Mouse (Mus musculus): Measurements from ENCODE around the gene Smyd2. TPM values are rescaled to one million over a fixed set of nuclear protein-coding genes. Genes with fewer than 3 reads are reported as not detected.

The Smyd2 gene
- polyA plus RNA-seq, 1 experiment, result 17.3 TPM

GRCm38 (mm10) chr1:189867497-189867896, 54.7 kb downstream of the Smyd2 start:
- no peak overlapping the region for H3K4me3 ChIP-seq (ENCODE audit: insufficient read depth, low read length)
- no peak for TF ChIP-seq CTCF (IDR thresholded peaks at IDR 0.05; ENCODE audit: low read depth, low read length)
- no peak for TF ChIP-seq POLR2A (IDR thresholded peaks at IDR 0.05; ENCODE audit: borderline replicate concordance, low read depth, low read length)
- peaks cover 6% of the 10 kb centered on the region for H3K4me1 ChIP-seq (ENCODE audit: control insufficient read depth, insufficient read depth, low read length)
- no peak overlapping the region for H3K27ac ChIP-seq (ENCODE audit: insufficient read depth, low read depth, low read length)

- no peak for TF ChIP-seq CTCF (IDR thresholded peaks at IDR 0.05; ENCODE audit: low read depth, low read length)
- no peak for TF ChIP-seq POLR2A (IDR thresholded peaks at IDR 0.05; ENCODE audit: borderline replicate concordance, low read depth, low read length)
- no peak overlapping the region for H3K4me3 ChIP-seq (ENCODE audit: insufficient read depth, low read length)
- H3K27ac ChIP-seq (ENCODE audit: insufficient read depth, low read depth, low read length), result no peak overlapping the region
- peaks cover 6% of the 10 kb centered on the region for H3K4me1 ChIP-seq (ENCODE audit: control insufficient read depth, insufficient read depth, low read length)
These were observed 55.1 kb downstream of the Smyd2 start for GRCm38 (mm10) chr1:189867034-189867433.

- H3K27ac ChIP-seq (ENCODE audit: insufficient read depth, low read depth, low read length), result no peak overlapping the region
- TF ChIP-seq CTCF (IDR thresholded peaks at IDR 0.05; ENCODE audit: low read depth, low read length) (no peak), POLR2A (IDR thresholded peaks at IDR 0.05; ENCODE audit: borderline replicate concordance, low read depth, low read length) (no peak)
- peaks cover 4% of the 10 kb centered on the region for H3K4me1 ChIP-seq (ENCODE audit: control insufficient read depth, insufficient read depth, low read length)
- no peak overlapping the region for H3K4me3 ChIP-seq (ENCODE audit: insufficient read depth, low read length)
These were observed 55.5 kb downstream of the Smyd2 start for GRCm38 (mm10) chr1:189866621-189867020.

GRCm38 (mm10) chr1:189864846-189865560, 57.2 kb downstream of the Smyd2 start:
- peaks cover 5% of the 10 kb centered on the region for H3K4me1 ChIP-seq (ENCODE audit: control insufficient read depth, insufficient read depth, low read length)
- TF ChIP-seq CTCF (IDR thresholded peaks at IDR 0.05; ENCODE audit: low read depth, low read length), result no peak
- TF ChIP-seq POLR2A (IDR thresholded peaks at IDR 0.05; ENCODE audit: borderline replicate concordance, low read depth, low read length), result no peak
- no peak overlapping the region for H3K27ac ChIP-seq (ENCODE audit: insufficient read depth, low read depth, low read length)
- no peak overlapping the region for H3K4me3 ChIP-seq (ENCODE audit: insufficient read depth, low read length)

GRCm38 (mm10) chr1:189864301-189864700, 57.9 kb downstream of the Smyd2 start:
- H3K4me3 ChIP-seq (ENCODE audit: insufficient read depth, low read length), result no peak overlapping the region
- peaks cover 6% of the 10 kb centered on the region for H3K4me1 ChIP-seq (ENCODE audit: control insufficient read depth, insufficient read depth, low read length)
- no peak overlapping the region for H3K27ac ChIP-seq (ENCODE audit: insufficient read depth, low read depth, low read length)
- no peak for TF ChIP-seq CTCF (IDR thresholded peaks at IDR 0.05; ENCODE audit: low read depth, low read length)
- no peak for TF ChIP-seq POLR2A (IDR thresholded peaks at IDR 0.05; ENCODE audit: borderline replicate concordance, low read depth, low read length)

- Histone ChIP-seq H3K4me1 (ENCODE audit: control insufficient read depth, insufficient read depth, low read length) (peaks cover 6% of the 10 kb centered on the region), H3K4me3 (ENCODE audit: insufficient read depth, low read length) (no peak overlapping the region), H3K27ac (ENCODE audit: insufficient read depth, low read depth, low read length) (no peak overlapping the region)
- TF ChIP-seq CTCF (IDR thresholded peaks at IDR 0.05; ENCODE audit: low read depth, low read length), result no peak
These were observed 58.4 kb downstream of the Smyd2 start for GRCm38 (mm10) chr1:189863727-189864126.

DNA sequence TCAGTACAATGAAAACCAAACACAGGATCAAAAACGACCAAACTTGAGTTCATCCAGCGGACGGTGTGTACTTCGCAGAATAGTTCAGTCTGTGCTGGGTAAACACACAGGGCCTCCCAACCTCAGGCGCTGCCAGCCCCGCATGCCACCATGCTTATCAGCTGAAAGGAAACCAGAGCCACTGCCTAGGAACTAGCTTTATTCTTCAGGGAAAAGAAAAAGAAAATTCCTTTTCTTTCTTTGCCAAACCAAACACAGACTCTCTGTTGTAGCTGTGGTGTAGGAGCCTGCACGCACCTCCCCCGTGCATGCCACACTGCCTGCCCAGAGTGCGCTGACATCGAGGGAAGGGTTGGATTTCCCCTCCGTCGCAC, 61.2 kb downstream of the Smyd2 start:
- no peak overlapping the region for H3K4me3 ChIP-seq (ENCODE audit: insufficient read depth, low read length)
- H3K27ac ChIP-seq (ENCODE audit: insufficient read depth, low read depth, low read length), result no peak overlapping the region
- no peak for TF ChIP-seq CTCF (IDR thresholded peaks at IDR 0.05; ENCODE audit: low read depth, low read length)
- TF ChIP-seq POLR2A (IDR thresholded peaks at IDR 0.05; ENCODE audit: borderline replicate concordance, low read depth, low read length), result no peak
- H3K4me1 ChIP-seq (ENCODE audit: control insufficient read depth, insufficient read depth, low read length), result peaks cover 2% of the 10 kb centered on the region

DNA sequence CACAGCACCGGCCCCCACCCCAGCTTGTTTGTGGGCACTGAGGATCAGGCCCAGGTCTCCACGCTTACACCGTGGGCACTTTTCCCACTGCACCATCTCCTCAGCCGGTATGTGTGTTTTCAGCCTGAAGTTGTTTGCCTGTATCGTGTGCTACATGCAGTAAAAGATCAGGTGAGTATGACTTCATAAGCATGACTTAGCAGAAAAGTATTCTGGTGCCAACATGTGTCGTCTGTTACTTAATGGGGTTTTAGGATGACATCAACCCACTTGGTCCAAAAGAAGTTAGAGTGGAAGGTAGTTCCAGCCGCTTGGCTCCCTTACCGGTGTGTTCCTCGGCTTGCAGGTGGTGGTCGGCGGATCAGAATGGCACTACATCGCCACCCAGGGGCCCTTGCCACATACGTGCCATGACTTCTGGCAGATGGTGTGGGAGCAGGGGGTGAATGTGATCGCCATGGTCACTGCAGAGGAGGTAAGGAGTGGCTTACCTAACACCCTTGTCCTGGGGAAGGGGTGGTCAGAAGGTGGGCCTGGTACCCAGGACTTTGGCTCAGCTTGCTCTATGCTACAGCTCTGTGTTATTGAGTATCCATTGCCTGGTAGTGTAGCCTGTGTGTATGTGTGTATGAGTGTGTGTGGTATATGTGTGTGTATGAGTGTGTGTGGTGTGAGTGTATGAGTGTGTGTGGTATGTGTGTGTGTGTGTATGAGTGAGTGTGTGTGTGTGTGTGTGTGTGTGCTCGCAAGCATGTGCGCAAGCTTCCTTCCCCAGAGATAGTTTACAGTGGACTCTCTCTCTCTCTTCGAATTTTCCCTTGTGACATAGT, 61.8 kb downstream of the Smyd2 start:
- TF ChIP-seq POLR2A (IDR thresholded peaks at IDR 0.05; ENCODE audit: borderline replicate concordance, low read depth, low read length) (no peak), CTCF (IDR thresholded peaks at IDR 0.05; ENCODE audit: low read depth, low read length) (no peak)
- H3K4me1 ChIP-seq (ENCODE audit: control insufficient read depth, insufficient read depth, low read length), result peaks cover 2% of the 10 kb centered on the region
- no peak overlapping the region for H3K27ac ChIP-seq (ENCODE audit: insufficient read depth, low read depth, low read length)
- no peak overlapping the region for H3K4me3 ChIP-seq (ENCODE audit: insufficient read depth, low read length)

- H3K27ac ChIP-seq (ENCODE audit: insufficient read depth, low read depth, low read length), result no peak overlapping the region
- TF ChIP-seq POLR2A (IDR thresholded peaks at IDR 0.05; ENCODE audit: borderline replicate concordance, low read depth, low read length) (no peak), CTCF (IDR thresholded peaks at IDR 0.05; ENCODE audit: low read depth, low read length) (no peak)
- no peak overlapping the region for H3K4me3 ChIP-seq (ENCODE audit: insufficient read depth, low read length)
- peaks cover 2% of the 10 kb centered on the region for H3K4me1 ChIP-seq (ENCODE audit: control insufficient read depth, insufficient read depth, low read length)
These were observed 63.8 kb downstream of the Smyd2 start for GRCm38 (mm10) chr1:189858377-189858776.

- Histone ChIP-seq H3K4me1 (ENCODE audit: control insufficient read depth, insufficient read depth, low read length) (peaks cover 2% of the 10 kb centered on the region), H3K27ac (ENCODE audit: insufficient read depth, low read depth, low read length) (no peak overlapping the region), H3K4me3 (ENCODE audit: insufficient read depth, low read length) (no peak overlapping the region)
- TF ChIP-seq CTCF (IDR thresholded peaks at IDR 0.05; ENCODE audit: low read depth, low read length), result no peak
- TF ChIP-seq POLR2A (IDR thresholded peaks at IDR 0.05; ENCODE audit: borderline replicate concordance, low read depth, low read length), result no peak
These were observed 66.4 kb downstream of the Smyd2 start for GRCm38 (mm10) chr1:189855739-189856138.

All from bone marrow macrophage, adult 2 months (primary cell).